In the genomic region with DNA sequence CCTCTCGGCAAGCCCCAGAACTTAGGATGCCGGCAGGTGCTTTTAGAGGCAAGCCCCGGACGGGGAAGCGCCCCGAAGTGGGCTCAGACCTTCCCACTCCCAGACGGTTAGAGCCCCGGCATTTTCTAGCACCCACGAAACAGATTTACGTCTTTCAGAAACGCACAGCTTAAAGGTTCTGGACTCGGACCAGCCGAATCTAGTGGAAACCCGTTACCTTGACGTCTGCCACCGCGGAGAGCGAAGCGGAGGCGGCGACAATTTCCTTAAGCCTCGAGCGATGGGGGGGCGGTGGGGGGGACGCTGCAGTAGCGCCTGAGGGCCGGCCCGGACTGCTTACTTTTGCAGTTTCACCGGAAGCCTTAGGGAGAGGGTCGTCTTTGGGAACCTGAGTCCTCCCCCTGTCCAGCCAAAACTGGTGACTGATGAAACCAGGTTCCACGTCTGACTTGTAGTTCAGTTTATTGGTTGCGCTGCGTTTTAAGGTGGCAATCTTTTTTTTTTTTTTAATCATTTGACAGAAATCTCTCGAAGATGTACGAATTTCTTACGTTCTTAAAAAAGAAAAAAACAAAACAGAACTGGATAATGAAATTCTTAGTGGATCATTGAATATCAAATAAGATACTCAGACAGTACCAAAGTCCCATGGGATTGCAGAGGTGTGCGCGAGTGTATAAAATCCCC, we compare ENCODE assay signal across 8 mouse cellular contexts. TPM values are rescaled to one million over a fixed set of nuclear protein-coding genes. Genes with fewer than 3 reads are reported as not detected.
DNase-seq lines count a peak whose midpoint lies in the region; ATAC-seq and TF ChIP-seq lines count a peak whose summit lies in the region.

No protein-coding gene starts in this region.

- H3K27me3 ChIP-seq in embryonic facial prominence, embryonic 13.5 days: peaks cover 8% of the 10 kb centered on the region
- H3K27me3 ChIP-seq in heart, postnatal 0 days (ENCODE audit: control insufficient read depth, insufficient read depth, low read length): no peaks in the 10 kb centered on the region
- no peaks in the 10 kb centered on the region for H3K27me3 ChIP-seq in lung, embryonic 16.5 days (ENCODE audit: control insufficient read depth, insufficient read depth, low read depth, low read length)

- TF ChIP-seq EP300 in heart, postnatal 0 days (IDR thresholded peaks at IDR 0.05; ENCODE audit: low read depth): no peak

- H3K4me2 ChIP-seq in embryonic facial prominence, embryonic 13.5 days: peak overlapping the region; percentile 82
- peak overlapping the region; percentile 93 for H3K4me2 ChIP-seq in heart, postnatal 0 days (ENCODE audit: low read depth, low read length)
- peak overlapping the region; percentile 72 for H3K4me2 ChIP-seq in lung, embryonic 16.5 days (ENCODE audit: low read depth, low read length)

- H3K4me1 ChIP-seq in embryonic facial prominence, embryonic 13.5 days: peaks cover 5% of the 10 kb centered on the region; the same call in 1 of the 2 replicates
- H3K4me1 ChIP-seq in heart, postnatal 0 days (ENCODE audit: control insufficient read depth, insufficient read depth): no peaks in the 10 kb centered on the region
- peaks cover 11% of the 10 kb centered on the region for H3K4me1 ChIP-seq in lung, embryonic 16.5 days (replicated peaks; ENCODE audit: control insufficient read depth, insufficient read depth, low read length)

- TF ChIP-seq CTCF in heart, postnatal 0 days (IDR thresholded peaks at IDR 0.05; ENCODE audit: low read depth): no peak

- peak; percentile 8 for DNase-seq in cerebellum, adult 11-12 months
- no peak for DNase-seq in cerebellum, postnatal 4 days (ENCODE audit: low spot score in 2 of 2)
- DNase-seq in WW6 (ENCODE audit: low read depth, low spot score): peak; percentile 45
- peak; percentile 36 for DNase-seq in heart, postnatal 0 days (ENCODE audit: low spot score)
- peak; percentile 47 to 59 for DNase-seq in kidney, postnatal 25 days

- H3K36me3 ChIP-seq in embryonic facial prominence, embryonic 13.5 days: no peaks in the 10 kb centered on the region
- H3K36me3 ChIP-seq in heart, postnatal 0 days (replicated peaks; ENCODE audit: control insufficient read depth, insufficient read depth, low read length): no peaks in the 10 kb centered on the region
- H3K36me3 ChIP-seq in lung, embryonic 16.5 days (ENCODE audit: control insufficient read depth, insufficient read depth, low read length): no peaks in the 10 kb centered on the region

- ATAC-seq in embryonic facial prominence, embryonic 13.5 days (ENCODE audit: insufficient number of reproducible peaks, insufficient read depth, low FRiP score, low TSS enrichment, low read depth): no peak; the same call in 1 of the 2 replicates
- ATAC-seq in heart, postnatal 0 days (ENCODE audit: insufficient read depth, low read depth): peak; percentile 30; the same call in 1 of the 2 replicates
- ATAC-seq in lung, embryonic 16.5 days (ENCODE audit: low read depth): peak; percentile 51
- peak; percentile 25; the same call in 1 of the 2 replicates for ATAC-seq in neutrophil, adult 5-6 weeks (ENCODE audit: extremely low read depth, insufficient number of reproducible peaks, low FRiP score, poor library complexity, severe bottlenecking)

- H3K9ac ChIP-seq in embryonic facial prominence, embryonic 13.5 days: peak overlapping the region; percentile 90
- H3K9ac ChIP-seq in heart, postnatal 0 days (replicated peaks; ENCODE audit: low read depth, low read length): peak overlapping the region; percentile 90
- peak overlapping the region; percentile 96 for H3K9ac ChIP-seq in lung, embryonic 16.5 days (ENCODE audit: low read length)

- H3K4me3 ChIP-seq in embryonic facial prominence, embryonic 13.5 days: peak overlapping the region; percentile 85
- H3K4me3 ChIP-seq in heart, postnatal 0 days (ENCODE audit: low read depth, low read length): peak overlapping the region; percentile 97
- peak overlapping the region; percentile 97 for H3K4me3 ChIP-seq in lung, embryonic 16.5 days (ENCODE audit: low read length)

- WGBS in embryonic facial prominence, embryonic 13.5 days: 1% methylated on average over 38 of the region's 38 CpGs
- WGBS in heart, postnatal 0 days: 2% methylated on average over 38 of the region's 38 CpGs
- WGBS in lung, embryonic 16.5 days: 2% methylated on average over 38 of the region's 38 CpGs

- no peaks in the 10 kb centered on the region for H3K9me3 ChIP-seq in embryonic facial prominence, embryonic 13.5 days
- no peaks in the 10 kb centered on the region for H3K9me3 ChIP-seq in heart, postnatal 0 days (replicated peaks; ENCODE audit: control insufficient read depth, low read length)
- no peaks in the 10 kb centered on the region for H3K9me3 ChIP-seq in lung, embryonic 16.5 days (ENCODE audit: control insufficient read depth, low read length)

- peak overlapping the region; percentile 86; the same call in 1 of the 2 replicates for H3K27ac ChIP-seq in embryonic facial prominence, embryonic 13.5 days
- H3K27ac ChIP-seq in heart, postnatal 0 days (ENCODE audit: low read depth): peak overlapping the region; percentile 93
- H3K27ac ChIP-seq in lung, embryonic 16.5 days (ENCODE audit: low read length): peak overlapping the region; percentile 94

RNA-seq across cellular contexts. Expression of gene Fndc3a, which starts 0.7 kb away (rescaled TPM):
- 48.1 and 48.2 TPM in 2 replicates for polyA plus RNA-seq in embryonic facial prominence, embryonic 13.5 days (2015; fragmentation: Nextera tagmentation; extraction: Ambion mirVana)
- 8.3 and 13.9 TPM in 2 replicates for total RNA-seq in heart, postnatal 0 days (2014; rRNA removed; ENCODE audit: low replicate concordance)
- polyA plus RNA-seq in heart, postnatal 0 days (2015; fragmentation: Nextera tagmentation; extraction: Ambion mirVana): 9.5 and 9.7 TPM in 2 replicates
- polyA plus RNA-seq in lung, embryonic 16.5 days (2015; fragmentation: Nextera tagmentation; extraction: Ambion mirVana): 36.0 and 40.4 TPM in 2 replicates
- total RNA-seq in neutrophil, adult 5-6 weeks (2017): 70.4 and 72.5 TPM in 2 replicates

Comparison
In these comparisons a context has a peak if more than half of its experiments do, and no peak if none do; other contexts are left out.
1. DNase-seq: peak in cerebellum, adult 11-12 months (single experiment), WW6 (single experiment), heart, postnatal 0 days (single experiment) and kidney, postnatal 25 days (2 of 2); none in cerebellum, postnatal 4 days (0 of 2).
2. Peak in every context shown above with its lines, with median percentiles within 50 percentile points of each other: H3K27ac ChIP-seq, H3K4me2 ChIP-seq, H3K4me3 ChIP-seq and H3K9ac ChIP-seq.